In the genomic region with DNA sequence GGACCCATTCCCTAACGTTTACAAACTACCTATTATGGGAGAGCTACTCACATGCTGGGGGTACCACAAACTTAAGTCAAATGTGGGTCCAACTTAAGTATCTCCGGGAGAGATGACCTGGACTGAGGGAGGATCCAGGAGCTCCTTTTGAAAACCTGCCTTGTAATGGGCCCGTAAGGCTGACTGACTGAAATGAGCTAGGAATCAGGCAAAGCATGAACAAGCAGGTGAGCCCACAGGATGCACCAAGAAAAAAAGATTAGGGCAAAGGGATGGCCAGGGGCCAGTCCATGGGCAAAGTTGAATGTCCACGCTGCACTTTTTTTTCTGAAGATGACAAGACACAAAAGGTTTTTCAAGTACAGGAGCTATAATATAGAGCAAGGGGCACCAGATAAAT, we compare ENCODE assay signal across 8 mouse cellular contexts. TPM values are rescaled to one million over a fixed set of nuclear protein-coding genes. Genes with fewer than 3 reads are reported as not detected.
A peak's percentile ranks its signal among the peaks of the same experiment; 100 is the strongest.
DNase-seq lines count a peak whose midpoint lies in the region; ATAC-seq lines count a peak whose summit lies in the region.

No protein-coding gene starts in this region.

- peak overlapping the region; percentile 85 for H3K4me3 ChIP-seq in lung, embryonic 15.5 days
- peak overlapping the region; percentile 79 for H3K4me3 ChIP-seq in embryonic facial prominence, embryonic 14.5 days (ENCODE audit: low read depth, low read length)
- peak overlapping the region; percentile 86 for H3K4me3 ChIP-seq in hindbrain, embryonic 15.5 days
- H3K4me3 ChIP-seq in liver, embryonic 13.5 days (replicated peaks) = peak overlapping the region; percentile 72

- ATAC-seq in lung, embryonic 15.5 days (ENCODE audit: borderline replicate concordance, extremely low read depth, low FRiP score, low TSS enrichment) = no peak
- ATAC-seq in embryonic facial prominence, embryonic 14.5 days (ENCODE audit: low read depth) = no peak
- no peak for ATAC-seq in hindbrain, embryonic 15.5 days (ENCODE audit: low FRiP score, low read depth)
- no peak for ATAC-seq in liver, embryonic 13.5 days (ENCODE audit: low read depth)

- peak overlapping the region; percentile 75 for H3K9ac ChIP-seq in lung, embryonic 15.5 days
- H3K9ac ChIP-seq in embryonic facial prominence, embryonic 14.5 days (ENCODE audit: low read depth, low read length) = peak overlapping the region; percentile 90
- peak overlapping the region; percentile 83 for H3K9ac ChIP-seq in hindbrain, embryonic 15.5 days
- peak overlapping the region; percentile 87 for H3K9ac ChIP-seq in liver, embryonic 13.5 days

- H3K9me3 ChIP-seq in lung, embryonic 15.5 days = no peaks in the 10 kb centered on the region
- H3K9me3 ChIP-seq in embryonic facial prominence, embryonic 14.5 days (ENCODE audit: control insufficient read depth, low read length) = no peaks in the 10 kb centered on the region
- H3K9me3 ChIP-seq in hindbrain, embryonic 15.5 days = no peaks in the 10 kb centered on the region
- no peaks in the 10 kb centered on the region for H3K9me3 ChIP-seq in liver, embryonic 13.5 days (replicated peaks)

- H3K36me3 ChIP-seq in lung, embryonic 15.5 days = peaks cover 16% of the 10 kb centered on the region
- H3K36me3 ChIP-seq in embryonic facial prominence, embryonic 14.5 days (ENCODE audit: control insufficient read depth, insufficient read depth, low read length) = peaks cover 24% of the 10 kb centered on the region
- peaks cover 16% of the 10 kb centered on the region for H3K36me3 ChIP-seq in hindbrain, embryonic 15.5 days
- peaks cover 26% of the 10 kb centered on the region for H3K36me3 ChIP-seq in liver, embryonic 13.5 days

- WGBS in lung, embryonic 15.5 days = 2% methylated on average over 4 of the region's 4 CpGs
- WGBS in embryonic facial prominence, embryonic 14.5 days = 4% methylated on average over 4 of the region's 4 CpGs
- 7% methylated on average over 4 of the region's 4 CpGs for WGBS in hindbrain, embryonic 15.5 days
- 2% methylated on average over 4 of the region's 4 CpGs for WGBS in liver, embryonic 13.5 days (ENCODE audit: insufficient replicate concordance)

- peak overlapping the region; percentile 90 for H3K4me2 ChIP-seq in lung, embryonic 15.5 days
- peak overlapping the region; percentile 87 for H3K4me2 ChIP-seq in embryonic facial prominence, embryonic 14.5 days (ENCODE audit: low read depth, low read length)
- peak overlapping the region; percentile 76 for H3K4me2 ChIP-seq in hindbrain, embryonic 15.5 days
- peak overlapping the region; percentile 93 for H3K4me2 ChIP-seq in liver, embryonic 13.5 days

- no peaks in the 10 kb centered on the region for H3K27me3 ChIP-seq in lung, embryonic 15.5 days
- no peaks in the 10 kb centered on the region for H3K27me3 ChIP-seq in embryonic facial prominence, embryonic 14.5 days (replicated peaks; ENCODE audit: control insufficient read depth, insufficient read depth, low read length)
- H3K27me3 ChIP-seq in hindbrain, embryonic 15.5 days = no peaks in the 10 kb centered on the region
- H3K27me3 ChIP-seq in liver, embryonic 13.5 days = no peaks in the 10 kb centered on the region

- peak overlapping the region; percentile 96 for H3K27ac ChIP-seq in lung, embryonic 15.5 days
- H3K27ac ChIP-seq in embryonic facial prominence, embryonic 14.5 days (replicated peaks; ENCODE audit: low read depth, low read length) = peak overlapping the region; percentile 95
- peak overlapping the region; percentile 98 for H3K27ac ChIP-seq in hindbrain, embryonic 15.5 days (replicated peaks)
- peak overlapping the region; percentile 81 for H3K27ac ChIP-seq in liver, embryonic 13.5 days

- peaks cover 40% of the 10 kb centered on the region for H3K4me1 ChIP-seq in lung, embryonic 15.5 days
- H3K4me1 ChIP-seq in embryonic facial prominence, embryonic 14.5 days (ENCODE audit: control insufficient read depth, insufficient read depth, low read length) = peaks cover 27% of the 10 kb centered on the region
- peaks cover 37% of the 10 kb centered on the region for H3K4me1 ChIP-seq in hindbrain, embryonic 15.5 days (replicated peaks)
- peaks cover 44% of the 10 kb centered on the region for H3K4me1 ChIP-seq in liver, embryonic 13.5 days (replicated peaks)

- DNase-seq in lung, postnatal 4 days = no peak
- DNase-seq in embryonic facial prominence, embryonic 14.5 days (ENCODE audit: low spot score) = peak; percentile 8
- peak; percentile 6 for DNase-seq in liver, embryonic 13.5 days
- peak; percentile 20 for DNase-seq in yolk sac, embryonic 10.5 days (ENCODE audit: low spot score)
- DNase-seq in adrenal gland, adult 18-20 months (ENCODE audit: low spot score in 2 of 2) = no peak
- no peak for DNase-seq in layer of hippocampus, postnatal 36 days

RNA-seq across cellular contexts. Expression of a gene that starts 1.1 kb away (rescaled TPM):
- 85.6 and 87.4 TPM in 2 replicates for polyA plus RNA-seq in lung, embryonic 15.5 days (2015; fragmentation: Nextera tagmentation; extraction: Ambion mirVana)
- 77.3 and 84.1 TPM in 2 replicates for polyA plus RNA-seq in embryonic facial prominence, embryonic 14.5 days (2014; fragmentation: Nextera tagmentation; extraction: Ambion mirVana)
- 77.2 and 79.9 TPM in 2 replicates for polyA plus RNA-seq in hindbrain, embryonic 15.5 days (2015; fragmentation: Nextera tagmentation; extraction: Ambion mirVana)
- polyA plus RNA-seq in liver, embryonic 13.5 days (2015; fragmentation: Nextera tagmentation; extraction: Ambion mirVana) = 50.2 and 58.5 TPM in 2 replicates
- 10 to 100 TPM; 30.1 to 33.6 TPM for total RNA-seq in adrenal gland, adult 18-20 months (2021)
- total RNA-seq in layer of hippocampus, postnatal 36 days (2021) = 10 to 100 TPM; 35.9 to 37.3 TPM

RNA-seq across cellular contexts. Expression of a gene that starts 19.5 kb away (rescaled TPM):
- polyA plus RNA-seq in lung, embryonic 15.5 days (2015; fragmentation: Nextera tagmentation; extraction: Ambion mirVana) = not detected in 2 replicates
- polyA plus RNA-seq in embryonic facial prominence, embryonic 14.5 days (2014; fragmentation: Nextera tagmentation; extraction: Ambion mirVana) = not detected in 2 replicates
- not detected in 2 replicates for polyA plus RNA-seq in hindbrain, embryonic 15.5 days (2015; fragmentation: Nextera tagmentation; extraction: Ambion mirVana)
- polyA plus RNA-seq in liver, embryonic 13.5 days (2015; fragmentation: Nextera tagmentation; extraction: Ambion mirVana) = not detected in 2 replicates
- not detected for total RNA-seq in adrenal gland, adult 18-20 months (2021)
- not detected for total RNA-seq in layer of hippocampus, postnatal 36 days (2021)

RNA-seq across cellular contexts. Expression of a gene that starts 37.0 kb away (rescaled TPM):
- 0.09 TPM in 1 of 2 replicates, not detected in the other for polyA plus RNA-seq in lung, embryonic 15.5 days (2015; fragmentation: Nextera tagmentation; extraction: Ambion mirVana)
- polyA plus RNA-seq in embryonic facial prominence, embryonic 14.5 days (2014; fragmentation: Nextera tagmentation; extraction: Ambion mirVana) = not detected in 2 replicates
- polyA plus RNA-seq in hindbrain, embryonic 15.5 days (2015; fragmentation: Nextera tagmentation; extraction: Ambion mirVana) = 0.10 TPM in 1 of 2 replicates, not detected in the other
- not detected in 2 replicates for polyA plus RNA-seq in liver, embryonic 13.5 days (2015; fragmentation: Nextera tagmentation; extraction: Ambion mirVana)
- total RNA-seq in adrenal gland, adult 18-20 months (2021) = not detected
- under 1 TPM; 0.20 to 0.37 TPM for total RNA-seq in layer of hippocampus, postnatal 36 days (2021)

Comparison
In these comparisons a context has a peak if more than half of its experiments do, and no peak if none do; other contexts are left out.
1. DNase-seq: peak in embryonic facial prominence, embryonic 14.5 days (single experiment), liver, embryonic 13.5 days (single experiment) and yolk sac, embryonic 10.5 days (single experiment); none in lung, postnatal 4 days (0 of 2), adrenal gland, adult 18-20 months (0 of 2) and layer of hippocampus, postnatal 36 days (0 of 2).
2. Peak in every context shown above with its lines, with median percentiles within 50 percentile points of each other: H3K27ac ChIP-seq, H3K4me2 ChIP-seq, H3K4me3 ChIP-seq and H3K9ac ChIP-seq.